Mouse (Mus musculus) thymus, postnatal 0 days (tissue): ENCODE measurements at regions not wholly inside any gene's neighbourhood (a gene's known extent, or its start where the extent isn't known, plus 50 kb on each side); places are given as distances from the start of the nearest gene placed in this dataset.
A peak's percentile ranks its signal among the peaks of the same experiment; 100 is the strongest.
"Not testable (repeated sequence)": the region's sequence is repeated elsewhere in the genome, so short reads cannot be mapped to it uniquely, and the experiment has no call there.

Experiments
- DNase-seq: peaks from one replicate; pipeline ENCODE4 v3.0.0-alpha.2; 2015; ENCODE audit warnings: low spot score

GRCm38 (mm10) chr1:88752332-88752731 lies 50.3 kb upstream of the Arl4c start:
- no peak for DNase-seq

- DNase-seq: peak; percentile 27
Measured at GRCm38 (mm10) chr1:88756658-88757057, 54.6 kb upstream of the Arl4c start.

- no peak for DNase-seq
Measured at GRCm38 (mm10) chr1:88757162-88757561, 55.1 kb upstream of the Arl4c start.

DNA sequence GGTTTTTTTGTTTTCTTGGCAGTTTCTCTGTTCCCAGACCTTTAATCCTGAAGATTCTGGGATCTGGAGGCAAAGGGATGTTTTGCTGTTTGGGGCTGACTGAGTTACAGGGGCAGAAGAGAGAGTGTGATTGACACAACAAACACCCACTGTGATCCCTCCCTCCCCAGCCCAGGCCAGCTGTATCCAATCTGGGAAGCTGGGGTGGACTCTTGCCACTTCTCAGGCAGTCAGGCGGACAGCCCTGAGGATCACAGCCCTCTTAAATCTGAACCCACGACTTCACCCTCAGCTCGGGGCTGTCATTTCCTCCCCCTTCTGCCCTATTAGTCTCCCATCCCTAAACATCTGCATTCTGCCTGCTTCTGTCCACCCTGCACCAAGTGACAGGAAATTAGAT lies 55.7 kb upstream of the Arl4c start:
- DNase-seq: no peak

- no peak for DNase-seq
Measured at GRCm38 (mm10) chr1:88760643-88761042, 58.6 kb upstream of the Arl4c start.

- DNase-seq: no peak
Measured at GRCm38 (mm10) chr1:88761121-88761520, 59.1 kb upstream of the Arl4c start.

DNA sequence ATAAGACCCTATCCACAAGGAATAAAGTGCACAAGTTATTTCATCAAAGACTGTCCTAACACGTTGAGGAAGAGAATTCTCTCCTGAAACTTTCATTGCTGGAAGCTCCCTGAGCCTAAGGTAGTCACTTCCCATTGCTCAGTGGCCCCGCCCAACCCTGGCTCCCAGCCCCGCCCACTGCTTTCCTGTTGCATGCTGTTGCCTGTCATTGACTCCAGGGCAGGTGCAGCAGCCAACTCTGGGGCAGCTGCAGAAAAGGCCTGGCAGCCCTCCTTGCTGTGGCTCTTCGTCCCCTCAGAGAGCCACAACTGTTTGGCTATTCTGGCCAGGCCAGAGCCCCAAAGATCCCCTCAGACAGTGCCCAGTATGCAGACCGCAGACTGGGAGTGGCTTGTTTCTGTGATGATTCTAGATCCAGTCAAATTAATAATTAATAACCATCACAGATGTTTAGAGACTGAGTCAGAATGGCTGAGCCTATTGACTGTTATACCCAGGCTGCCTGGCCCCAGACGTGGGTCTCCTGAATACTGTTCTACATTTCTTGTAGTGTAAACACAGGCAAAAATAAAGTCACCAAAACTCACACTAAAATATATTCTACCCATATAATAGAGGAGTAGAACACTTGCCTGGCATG lies 61.8 kb upstream of the Arl4c start:
- DNase-seq: no peak

GRCm38 (mm10) chr1:88764478-88764877 lies 62.5 kb upstream of the Arl4c start:
- no peak for DNase-seq

DNA sequence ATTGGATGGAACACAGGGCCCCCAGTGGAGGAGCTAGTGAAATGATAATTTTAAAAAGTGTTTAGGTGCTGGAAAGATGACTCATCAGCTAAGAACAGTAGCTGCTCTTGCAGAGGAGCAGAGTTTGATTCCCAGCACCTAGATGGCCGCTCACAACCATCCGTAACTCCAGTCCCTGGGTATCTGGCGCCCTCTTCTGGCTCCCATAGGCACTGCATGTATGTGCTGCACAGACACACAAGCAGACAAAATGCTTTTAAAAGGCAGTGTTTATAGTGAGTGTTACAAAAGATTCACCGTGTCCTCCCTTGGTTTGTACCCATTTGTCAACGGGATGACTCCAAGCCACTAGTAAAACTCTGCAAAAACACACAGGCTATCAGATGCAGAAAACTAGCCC lies 75.0 kb upstream of the Arl4c start:
- no peak for DNase-seq

DNA sequence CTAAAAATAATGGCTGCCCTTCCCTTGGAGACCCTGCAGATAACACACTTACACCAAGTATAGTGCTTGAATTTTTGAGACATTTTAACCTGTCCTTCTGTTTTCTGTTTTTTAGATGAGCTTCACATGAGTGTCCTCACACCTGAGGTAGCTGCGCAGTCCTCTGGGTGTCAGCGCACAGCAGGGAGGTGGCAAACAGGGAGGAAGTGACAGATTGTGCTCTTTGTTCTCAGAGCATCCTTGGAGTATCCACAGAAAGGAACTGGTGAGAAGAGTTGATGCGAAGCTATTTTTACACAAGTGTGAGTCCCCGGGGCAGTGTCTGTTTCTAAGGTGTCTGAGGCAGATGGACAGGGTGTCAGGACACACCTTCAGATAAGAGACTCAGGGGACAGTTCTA lies 78.2 kb upstream of the Arl4c start:
- no peak for DNase-seq

- DNase-seq: no peak
Measured at GRCm38 (mm10) chr1:88783083-88783482, 81.1 kb upstream of the Arl4c start.

- no peak for DNase-seq
Measured at GRCm38 (mm10) chr1:88784866-88785620, 83.0 kb upstream of the Arl4c start.

DNA sequence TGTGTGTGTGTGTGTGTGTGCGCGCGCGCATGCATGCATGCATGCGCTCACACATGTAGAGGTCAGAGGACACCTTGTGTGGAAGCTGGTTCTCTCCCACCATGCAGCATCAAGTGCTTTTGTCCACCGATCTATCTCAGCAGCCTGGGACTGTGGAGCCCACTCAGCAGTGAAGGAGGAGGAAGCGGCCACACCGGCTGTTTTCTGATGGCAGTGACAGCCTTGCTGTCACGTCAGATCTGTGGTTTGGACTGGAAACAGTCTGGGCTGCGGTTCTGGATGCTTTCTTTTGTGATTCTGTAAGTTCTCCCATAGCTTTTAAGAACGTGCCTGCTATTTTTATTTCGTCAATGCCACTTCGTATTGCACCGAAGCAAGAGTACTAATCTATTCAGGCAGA lies 84.0 kb upstream of the Arl4c start:
- DNase-seq: no peak

DNA sequence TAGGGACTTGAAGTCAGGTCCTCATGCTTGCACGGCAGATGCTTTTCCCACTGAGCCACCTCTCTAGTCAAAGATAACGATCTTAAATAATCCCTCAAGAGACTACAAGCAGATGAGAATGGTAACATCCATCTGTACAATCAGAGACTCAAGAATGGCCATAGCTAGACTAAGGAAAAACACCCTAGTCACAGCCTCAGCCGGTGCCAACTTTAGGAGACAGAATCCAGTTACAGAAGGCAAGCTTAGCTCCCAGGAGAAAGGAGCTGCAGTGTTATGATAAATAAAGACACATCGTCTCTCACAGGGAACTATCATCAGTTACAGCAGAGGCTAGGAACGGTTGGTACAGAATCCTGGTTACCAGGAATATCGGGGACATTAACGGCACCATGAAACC lies 88.7 kb upstream of the Arl4c start:
- DNase-seq: no peak

DNA sequence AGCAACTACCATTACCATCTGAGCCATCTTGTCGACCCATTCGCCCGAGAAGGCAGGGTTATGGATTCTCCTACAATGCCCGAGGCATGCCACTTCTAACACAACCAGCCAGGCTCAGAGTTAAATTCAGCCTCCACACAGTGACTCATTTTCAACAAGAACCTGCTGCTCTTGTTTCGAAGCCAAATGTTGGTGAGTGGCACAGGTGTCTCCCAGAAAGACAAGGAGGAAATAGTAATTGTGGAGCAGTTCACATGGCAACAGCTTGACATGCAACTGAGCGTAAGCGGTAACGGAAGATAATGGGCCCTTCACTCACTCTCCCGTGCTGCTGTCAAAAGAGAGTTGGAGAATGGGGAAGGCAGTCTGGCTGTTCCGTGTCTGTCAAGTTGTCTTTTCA lies 92.9 kb upstream of the Arl4c start:
- DNase-seq: no peak

DNA sequence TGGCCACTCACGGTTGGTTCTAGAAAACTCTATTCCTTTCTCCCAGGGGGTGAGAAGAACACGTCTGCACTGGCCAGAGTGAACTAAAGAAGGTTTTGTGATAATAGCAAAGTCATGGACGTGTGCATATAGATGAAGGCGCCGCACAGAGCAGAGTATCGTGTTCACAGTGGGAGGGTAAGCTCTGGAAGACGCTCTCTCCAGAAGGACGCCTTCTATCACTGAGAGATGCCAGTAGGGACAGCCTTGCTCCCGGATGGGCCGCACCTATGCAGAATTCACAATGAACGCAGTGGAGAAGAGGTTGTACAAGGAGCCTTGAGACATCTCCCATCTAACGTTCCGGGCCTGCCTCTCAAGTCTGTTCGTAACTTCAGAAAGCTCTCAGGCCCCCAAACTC lies 96.5 kb upstream of the Arl4c start:
- no peak for DNase-seq

GRCm38 (mm10) chr1:88798874-88799273 lies 96.9 kb upstream of the Arl4c start:
- DNase-seq: no peak

DNA sequence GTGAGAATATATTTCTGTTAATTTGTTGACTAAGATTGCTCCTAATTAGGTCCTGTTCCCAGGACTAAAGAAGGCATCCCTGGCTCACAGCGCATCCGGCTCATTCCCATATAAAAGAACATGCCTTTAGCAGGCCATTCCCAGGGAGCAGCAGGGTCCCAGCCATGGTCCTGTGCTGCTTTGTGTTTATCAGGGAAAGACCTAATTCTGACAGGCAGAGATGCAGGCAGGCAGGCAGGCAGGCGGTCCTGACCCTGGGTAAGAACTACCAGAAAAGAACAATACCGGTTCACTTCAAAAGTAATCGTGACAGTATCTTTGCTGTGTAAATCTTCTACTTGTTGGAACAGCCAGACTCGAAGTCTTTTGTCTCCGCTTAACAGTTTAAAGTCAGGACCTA lies 97.3 kb upstream of the Arl4c start:
- no peak for DNase-seq

- no peak for DNase-seq
Measured at GRCm38 (mm10) chr1:88799789-88800188, 97.8 kb upstream of the Arl4c start.

GRCm38 (mm10) chr1:88800411-88800810 lies 98.4 kb upstream of the Arl4c start:
- no peak for DNase-seq

GRCm38 (mm10) chr1:88801151-88801550 lies 99.1 kb upstream of the Arl4c start:
- not testable (repeated sequence) for DNase-seq

DNA sequence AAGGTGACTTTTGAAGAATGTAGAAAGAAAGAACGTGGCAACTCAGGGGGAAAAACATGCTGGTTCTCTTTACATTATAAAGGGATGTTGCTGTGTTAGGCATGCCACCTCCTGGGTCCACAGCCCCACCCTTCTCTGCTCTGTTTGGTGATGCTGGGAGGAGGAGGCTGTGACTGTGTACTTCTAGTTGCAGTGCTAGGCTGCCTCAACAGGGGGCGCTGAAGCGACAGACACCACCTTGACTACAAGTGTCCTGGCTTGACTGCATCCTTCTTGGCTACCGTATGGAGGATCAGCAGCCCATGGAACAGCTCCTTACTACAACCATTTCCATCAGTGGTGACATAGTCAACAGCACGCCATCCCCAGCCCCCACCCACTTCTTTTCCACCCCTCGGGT lies 104.9 kb upstream of the Arl4c start:
- no peak for DNase-seq

- no peak for DNase-seq
Measured at GRCm38 (mm10) chr1:88807901-88808300, 105.9 kb upstream of the Arl4c start.
